Mouse (Mus musculus) megakaryocyte, embryonic 14.5 days (primary cell): ENCODE measurements around the gene Dgki.

Source experiments
- FLI1 ChIP-seq: IDR thresholded peaks from 2 replicates; pipeline ENCODE4 v1.6.1; 2012; ENCODE audit warnings: low read length, inconsistent platforms, mixed read lengths
- GATA1 ChIP-seq: IDR thresholded peaks from 3 replicates; pipeline ENCODE4 v1.6.1; 2012; ENCODE audit warnings: mixed read lengths, low read length, inconsistent platforms, borderline replicate concordance

GRCm38 (mm10) chr6:36978176-36978575, 321.8 kb downstream of the Dgki start:
- no peak for TF ChIP-seq GATA1
- TF ChIP-seq FLI1 = no peak
